Mouse (Mus musculus) right cerebral cortex, postnatal 36 days (tissue): ENCODE measurements at regions not wholly inside any gene's neighbourhood (a gene's known extent, or its start where the extent isn't known, plus 50 kb on each side); places are given as distances from the start of the nearest gene placed in this dataset.

Source experiments
- DNase-seq, 2 experiments: peaks; one replicate each; pipeline ENCODE4 v3.0.0; 2022; ENCODE audit warnings: low spot score in 2 of 2, mixed read lengths in 1 of 2

DNA sequence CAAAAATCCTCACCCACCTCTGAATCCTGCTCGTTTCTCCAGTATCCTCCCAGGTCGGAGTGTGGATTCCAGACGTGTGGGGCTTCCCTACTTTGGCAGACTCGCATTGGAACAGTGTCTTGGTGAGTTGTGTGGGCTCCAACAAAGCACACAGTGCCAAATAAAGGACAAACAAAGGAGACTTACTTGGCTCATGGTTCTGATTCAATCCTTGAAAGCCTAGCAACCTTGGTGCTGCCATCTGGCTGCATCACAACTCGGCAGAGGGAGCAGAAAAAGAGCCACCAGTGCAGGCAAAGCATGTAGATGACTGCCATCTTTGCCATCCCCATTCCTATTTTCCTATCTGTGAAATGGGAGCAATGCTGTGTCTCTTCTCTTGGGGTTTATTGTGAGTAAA is 64.0 kb downstream of the Il9r start:
- no peak for DNase-seq

DNA sequence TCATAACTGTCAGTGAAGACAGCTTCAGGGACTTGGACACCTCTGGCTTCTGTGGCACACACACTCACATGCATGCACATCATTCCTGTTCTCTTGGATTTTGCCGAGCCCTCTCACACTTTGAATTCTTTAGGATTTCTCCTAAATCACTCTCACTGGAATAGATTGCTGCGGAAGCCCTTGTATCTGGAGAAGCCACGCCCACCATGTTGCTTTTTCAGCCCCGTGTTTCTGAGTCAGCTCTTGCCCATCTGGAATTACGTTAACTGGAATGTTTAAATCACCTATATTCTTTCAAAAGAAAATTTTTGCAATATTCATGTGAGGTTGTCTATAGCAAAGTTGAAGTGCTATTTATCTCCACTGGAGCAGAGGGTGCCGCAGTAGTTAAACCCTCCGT is 66.1 kb downstream of the Il9r start:
- DNase-seq: no peak

DNA sequence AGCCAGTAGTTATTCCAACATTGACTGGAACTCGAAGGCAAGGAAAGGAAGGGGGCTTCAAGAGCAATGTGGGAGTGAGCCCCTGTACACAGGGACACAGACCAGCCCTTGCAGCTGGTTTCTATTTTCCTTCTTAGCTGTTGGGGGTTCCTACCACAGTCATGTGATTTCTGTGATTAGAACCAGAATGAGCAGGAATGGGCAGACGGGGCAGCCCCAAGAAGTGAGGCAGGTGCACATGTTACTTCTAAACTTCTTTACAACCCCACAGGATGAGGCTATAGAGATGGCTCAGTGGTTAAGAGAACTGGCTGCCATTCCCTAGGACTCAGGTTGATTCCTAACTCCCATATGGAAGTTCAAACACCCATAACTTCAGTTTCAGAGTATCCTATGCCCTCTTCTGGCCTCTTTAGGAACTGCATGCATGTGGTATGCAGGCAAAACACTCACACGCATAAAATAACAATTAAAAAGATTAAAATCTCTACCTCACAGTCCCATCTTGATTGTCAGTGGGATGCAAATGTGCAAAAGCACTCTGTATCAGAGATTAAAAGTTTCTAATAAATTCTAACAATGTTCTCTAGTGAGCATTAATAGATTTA is 68.0 kb downstream of the Il9r start:
- DNase-seq: no peak

DNA sequence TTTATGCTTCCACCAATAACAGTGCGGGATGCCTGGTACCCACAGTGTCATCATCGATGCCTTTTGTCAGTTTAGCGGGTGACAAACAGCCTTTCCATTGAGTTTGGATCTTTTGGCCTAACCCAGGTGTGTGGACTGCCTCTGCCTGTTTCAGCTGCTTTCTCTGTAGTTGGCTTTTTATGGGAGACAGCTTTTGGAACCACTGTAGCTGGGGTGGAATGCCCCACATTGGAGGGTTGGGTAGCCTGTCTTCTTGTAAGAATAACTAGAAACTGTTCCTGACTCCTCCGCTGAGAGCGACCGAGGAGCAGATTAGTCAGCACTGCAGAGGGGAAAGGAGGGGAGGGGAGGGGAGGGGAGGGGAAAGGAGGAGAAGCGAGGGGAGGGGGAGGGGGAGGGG is 71.5 kb downstream of the Il9r start:
- peak in 1 of 2 experiments; percentile 54 for DNase-seq

DNA sequence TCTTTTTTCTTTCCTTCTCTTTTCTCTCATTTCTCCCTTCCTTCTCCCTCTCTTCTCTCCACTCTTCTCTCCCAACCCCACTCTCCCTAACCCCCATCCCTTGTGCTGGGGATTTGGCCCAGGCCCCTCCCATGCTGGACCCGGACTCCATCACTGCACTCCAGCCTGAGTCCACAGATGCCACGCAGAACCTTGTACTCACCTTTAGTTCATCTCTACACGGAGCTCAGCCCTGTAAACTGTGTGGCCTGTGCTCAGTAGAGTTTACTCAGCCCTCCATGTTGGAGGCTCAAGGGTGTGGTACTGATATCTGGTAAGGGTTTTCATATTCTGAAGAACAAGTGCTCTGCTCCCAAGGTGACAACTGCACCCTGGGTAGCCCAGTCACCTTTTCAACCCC is 72.1 kb downstream of the Il9r start:
- no peak for DNase-seq

DNA sequence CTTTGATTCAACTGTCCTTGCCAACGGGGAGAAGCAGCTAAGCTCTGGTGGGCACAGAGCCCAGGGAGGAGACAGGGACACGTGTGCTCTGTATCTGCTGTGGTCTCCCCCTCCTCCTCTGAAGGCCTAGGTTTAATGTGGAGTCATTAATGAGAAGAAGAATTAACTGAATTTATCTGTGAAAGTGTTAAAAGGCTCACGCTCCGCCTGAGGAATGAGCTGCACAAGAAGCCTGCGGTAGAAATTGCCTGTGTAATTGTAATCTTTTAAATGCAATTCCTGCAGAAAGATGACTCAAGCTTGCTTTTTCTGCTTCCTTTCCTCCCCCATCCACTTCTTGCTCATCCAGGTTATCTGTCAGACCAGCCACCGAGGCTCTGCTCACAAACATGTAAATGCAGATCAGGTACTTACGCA is 72.7 kb downstream of the Il9r start:
- DNase-seq: no peak

DNA sequence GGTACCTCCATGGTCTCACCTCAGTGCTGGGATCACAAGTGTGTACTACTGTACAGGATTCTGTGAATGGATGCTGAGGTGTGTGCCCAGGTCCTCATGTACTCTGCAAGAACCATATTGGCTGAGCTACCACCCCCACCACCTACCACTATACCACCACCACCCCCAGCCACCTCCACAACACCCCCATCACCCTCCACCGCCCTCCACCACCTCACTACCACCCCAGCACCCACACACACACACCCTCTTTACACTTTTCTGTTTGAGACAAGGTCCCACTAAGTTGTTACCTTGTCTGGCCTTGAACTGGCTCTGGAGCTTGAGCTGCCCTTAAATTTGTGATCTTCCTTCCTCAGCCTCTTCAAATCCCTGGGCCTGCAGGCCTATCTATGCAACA is 73.3 kb downstream of the Il9r start:
- no peak for DNase-seq

DNA sequence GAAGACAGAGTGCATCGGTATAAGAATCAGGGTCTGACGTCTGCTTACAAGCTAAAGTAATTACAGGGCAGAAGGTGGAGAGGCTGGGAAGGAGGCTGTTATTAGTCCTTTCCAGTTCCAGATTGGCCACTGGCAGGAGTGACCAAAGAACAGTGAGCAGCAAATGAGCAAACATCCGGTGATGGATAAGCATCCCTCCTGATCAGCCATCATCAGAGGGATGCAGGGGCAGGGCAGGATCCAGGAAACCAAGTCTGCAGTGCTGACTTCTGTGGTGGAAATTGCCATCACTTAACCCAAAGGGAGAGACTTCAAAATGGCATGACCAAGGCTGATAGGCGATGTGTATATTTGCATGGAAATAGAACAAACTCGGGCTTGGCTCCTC is 73.8 kb downstream of the Il9r start:
- DNase-seq: no peak

DNA sequence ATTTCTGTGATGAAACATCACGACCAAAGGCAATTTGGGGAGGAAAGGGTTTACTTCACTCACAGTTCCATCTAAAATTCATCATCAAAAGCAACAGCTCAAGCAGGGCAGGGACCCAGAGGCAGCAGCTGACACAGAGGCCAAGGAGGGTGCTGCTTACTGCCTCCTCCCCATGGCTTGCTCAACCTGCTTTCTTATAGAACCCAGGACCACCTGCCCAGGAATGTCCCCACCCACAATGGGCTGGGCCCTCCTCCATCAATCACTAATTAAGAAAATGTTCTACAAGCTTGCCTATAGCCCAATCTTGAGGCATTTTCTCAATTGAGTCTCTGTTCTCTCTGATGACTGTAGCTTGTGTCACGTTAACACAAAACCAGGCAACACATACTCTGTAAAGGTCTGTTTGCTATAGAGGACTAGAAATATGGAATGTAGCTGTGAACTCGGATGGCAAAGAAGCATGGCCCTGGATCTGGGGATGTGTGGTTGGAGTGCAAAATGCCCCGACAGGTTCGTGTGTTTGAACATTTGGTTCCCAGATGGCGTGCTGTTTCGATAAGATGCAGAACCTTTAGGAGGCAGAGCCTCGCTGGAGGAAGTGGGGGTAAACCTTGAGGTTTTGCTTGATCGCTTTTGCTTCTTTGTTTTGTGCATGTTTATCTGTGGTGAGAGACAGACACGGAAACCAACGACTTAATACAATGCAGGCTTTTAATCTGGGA is 74.3 kb downstream of the Il9r start:
- no peak for DNase-seq

DNA sequence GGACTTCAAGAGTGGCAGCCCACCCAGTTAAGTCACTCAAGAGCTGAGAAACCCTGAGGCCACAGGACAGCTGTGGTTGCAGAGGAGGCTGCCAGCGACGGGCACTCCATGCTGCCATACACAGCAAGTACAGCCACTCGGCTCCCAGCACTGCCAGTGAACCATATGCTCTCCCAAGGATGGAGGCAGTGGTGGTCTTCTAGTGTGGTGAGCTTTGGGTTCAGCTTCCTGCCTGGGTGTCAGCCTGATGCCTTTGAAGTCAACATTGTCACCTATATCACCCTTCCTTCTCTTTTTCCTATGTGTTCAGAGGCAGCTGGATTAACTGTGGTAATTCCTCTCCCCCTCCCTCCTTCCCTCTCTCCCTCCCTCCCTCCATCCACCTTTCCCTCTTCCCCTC is 79.5 kb downstream of the Il9r start:
- DNase-seq: no peak

DNA sequence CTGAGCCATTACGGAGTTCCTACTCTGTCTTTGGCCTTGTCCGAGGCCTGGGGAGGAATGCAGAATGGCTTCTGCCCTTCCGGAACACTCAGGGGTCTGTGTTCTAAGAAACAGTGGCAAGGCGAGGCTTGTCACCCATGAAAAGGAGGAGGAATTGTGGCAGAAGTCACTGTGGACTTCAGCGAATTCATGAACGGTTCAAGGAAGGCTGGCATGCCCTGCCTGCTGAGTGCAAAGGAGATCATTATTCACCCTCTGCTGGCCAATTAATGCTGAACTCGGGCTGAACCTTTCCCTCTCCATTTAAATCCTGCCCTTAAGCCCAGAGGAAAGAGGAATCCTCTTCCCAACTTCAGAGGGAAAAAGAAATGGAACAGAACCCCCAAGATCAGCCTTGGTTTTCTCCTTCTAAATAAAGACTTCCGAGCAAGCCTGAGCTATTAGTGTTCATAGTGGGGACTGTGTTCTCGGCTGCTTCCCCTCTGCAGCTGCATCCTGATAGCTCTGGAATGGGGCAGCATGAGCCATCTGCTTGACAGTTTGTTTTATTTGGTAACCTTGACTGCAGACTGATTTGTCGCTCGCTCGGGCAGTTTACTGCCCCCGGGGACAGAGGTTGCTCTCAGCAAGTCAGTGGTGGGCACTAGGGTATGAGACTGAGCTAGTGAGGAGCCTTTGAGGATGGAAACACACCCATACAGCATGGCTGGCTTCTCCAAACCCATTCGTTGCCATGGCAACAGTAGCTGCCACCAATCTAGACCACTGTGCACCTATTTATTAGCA is 81.0 kb downstream of the Il9r start:
- DNase-seq: no peak

DNA sequence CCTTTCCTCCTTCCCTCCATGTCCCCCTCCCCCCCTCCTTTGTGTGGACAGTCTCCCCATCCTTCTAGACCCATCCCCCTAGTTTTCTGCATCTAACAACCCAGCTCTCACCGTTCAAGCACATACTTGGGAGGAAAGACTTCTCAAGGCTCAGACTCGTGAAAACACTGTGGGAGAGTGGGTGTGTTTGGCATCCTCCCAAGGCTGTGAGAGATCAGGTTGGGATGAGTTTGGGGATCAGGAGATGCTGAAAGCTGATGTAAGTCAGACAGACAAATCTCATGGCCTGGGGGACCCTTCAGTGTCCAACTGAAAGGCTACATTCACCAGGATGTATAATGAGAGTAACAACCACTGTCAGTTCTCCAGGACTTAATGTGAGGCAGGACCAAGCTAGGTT is 82.1 kb downstream of the Il9r start:
- peak; percentile 56 to 61 for DNase-seq

DNA sequence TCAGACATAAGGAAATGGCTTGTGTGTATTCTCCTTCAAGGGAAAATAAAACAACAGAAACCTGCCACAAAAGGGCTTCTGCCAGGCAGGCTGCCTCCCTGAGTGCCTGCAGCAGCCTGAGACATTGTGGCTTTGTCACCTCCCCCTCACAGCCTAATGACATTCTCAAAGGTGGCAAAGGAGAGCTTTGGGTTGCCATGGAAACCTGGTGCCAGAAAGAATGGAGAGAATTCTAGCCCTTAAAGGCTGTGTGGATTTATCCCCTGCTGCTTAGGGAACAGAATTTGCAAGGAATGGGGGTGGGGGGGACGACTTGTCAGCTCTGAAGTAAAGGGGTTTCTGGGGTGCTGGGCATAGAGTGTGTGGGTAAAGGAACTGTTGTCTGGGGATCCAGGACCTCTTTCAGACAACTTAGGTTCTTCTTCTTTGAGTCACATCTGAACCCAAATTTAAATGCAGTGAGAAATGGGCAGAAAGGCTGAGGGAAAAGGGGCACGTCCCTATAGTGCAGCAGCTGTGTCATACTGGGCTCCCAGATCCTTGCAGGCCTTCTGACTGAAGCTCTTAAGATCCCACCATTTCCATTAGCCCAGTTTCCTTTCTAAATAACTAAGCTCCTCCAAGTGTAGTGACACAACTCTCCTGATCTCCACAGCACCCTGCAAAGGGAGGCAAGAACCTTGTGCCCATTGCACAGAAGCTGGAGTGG is 86.8 kb downstream of the Il9r start:
- peak in 1 of 2 experiments; percentile 70 for DNase-seq

DNA sequence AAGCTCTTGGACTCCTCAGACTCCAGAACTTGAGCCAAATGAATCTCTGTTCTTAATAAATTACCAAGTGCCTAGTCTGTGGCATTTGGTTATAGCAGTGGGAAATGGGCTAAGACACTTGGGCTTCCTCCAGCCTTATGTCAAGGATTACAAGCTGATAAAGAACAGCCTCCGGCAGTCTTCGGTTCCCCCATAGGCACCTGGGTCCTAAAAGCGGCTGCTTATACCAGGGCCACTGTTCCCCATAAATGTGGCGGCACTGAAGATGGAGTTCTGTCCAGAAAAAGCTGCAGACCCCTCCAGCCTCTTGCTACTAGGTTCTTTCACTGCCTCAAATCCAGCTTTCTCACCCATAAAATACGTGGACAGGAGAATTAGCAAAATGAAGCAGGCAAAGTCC is 87.6 kb downstream of the Il9r start:
- DNase-seq: no peak

DNA sequence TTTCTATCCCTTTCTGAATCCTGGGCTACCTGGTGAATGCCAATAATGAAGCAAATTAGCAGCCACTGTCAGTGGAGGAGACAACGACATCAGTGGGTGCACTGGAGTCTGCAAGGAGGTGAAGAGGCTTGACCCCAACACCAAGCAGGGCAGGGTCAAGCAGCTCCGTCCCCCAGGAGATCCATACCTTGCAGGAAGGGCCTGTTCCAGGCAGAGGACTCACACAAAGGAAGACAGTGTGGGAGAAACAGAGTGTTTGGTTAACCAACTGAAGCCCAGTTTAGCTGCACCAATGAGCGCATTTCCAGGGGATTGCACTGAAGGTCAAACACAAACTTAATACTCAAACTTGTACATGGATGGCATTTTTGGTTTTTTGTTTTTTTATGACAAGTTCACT is 88.2 kb downstream of the Il9r start:
- no peak for DNase-seq

DNA sequence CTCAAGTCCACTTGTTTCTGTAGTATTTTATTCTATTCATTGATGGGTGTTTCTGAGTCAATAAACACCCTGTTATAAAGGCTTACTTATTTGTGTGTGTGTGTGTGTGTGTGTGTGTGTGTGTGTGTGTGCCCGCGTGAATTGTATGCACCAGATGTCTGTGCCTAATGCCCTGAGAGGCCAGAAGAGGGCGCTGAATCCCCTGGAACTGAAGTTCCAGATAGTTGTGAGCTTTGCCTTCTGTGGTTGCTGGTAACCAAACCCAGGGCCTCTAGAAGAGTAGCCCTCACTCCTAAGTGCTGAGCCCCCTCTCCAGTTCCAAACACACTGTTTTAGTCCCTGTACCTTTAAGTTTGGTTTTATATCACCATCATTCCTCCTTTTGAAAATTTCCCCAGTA is 90.2 kb downstream of the Il9r start:
- no peak for DNase-seq
